Mouse (Mus musculus) MEL (cell line): ENCODE results near the gene Srsf5. TPM values are rescaled to one million over a fixed set of nuclear protein-coding genes. Genes with fewer than 3 reads are reported as not detected.

Experiments
- DNase-seq: peaks from one replicate; pipeline ENCODE4 v3.0.0; 2011; ENCODE audit warnings: low read depth, low spot score
- H3K27ac ChIP-seq: 2 replicates; pipeline ENCODE4 v1.5.1; 2012; ENCODE audit warnings: low read depth, mild to moderate bottlenecking, control low read depth, low read length, moderate library complexity; ENCODE audit not compliant: control insufficient read depth
- H3K27me3 ChIP-seq, 2 experiments: fragments of 150-350 bp in 1 of 2; sonication (generic) in 1 of 2; 2 replicates each; pipeline ENCODE4 v1.6.1; 2012; ENCODE audit warnings: low read length in 2 of 2, mild to moderate bottlenecking in 2 of 2, improper control_type of control experiment in 1 of 2, moderate library complexity in 1 of 2; ENCODE audit not compliant: insufficient read depth in 2 of 2, control insufficient read depth in 1 of 2
- H3K36me3 ChIP-seq, 2 experiments: 2 replicates each; pipeline ENCODE4 v1.6.1; 2012 to 2014; ENCODE audit warnings: low read length in 2 of 2, improper control_type of control experiment in 1 of 2, inconsistent platforms in 1 of 2, mild to moderate bottlenecking in 1 of 2; ENCODE audit not compliant: insufficient read depth in 2 of 2, control insufficient read depth in 1 of 2
- H3K4me1 ChIP-seq, 2 experiments: fragments of 150-350 bp in 1 of 2; sonication (generic) in 1 of 2; 2 replicates each; pipeline ENCODE4 v1.6.1; 2012; ENCODE audit warnings: low read length in 2 of 2, improper control_type of control experiment in 1 of 2, mild to moderate bottlenecking in 1 of 2; ENCODE audit not compliant: insufficient read depth in 2 of 2, control insufficient read depth in 1 of 2
- H3K4me3 ChIP-seq, 2 experiments: fragments of 150-350 bp in 1 of 2; sonication (generic) in 1 of 2; 2 replicates each; pipeline ENCODE4 v1.5.1; 2012; ENCODE audit warnings: low read depth in 2 of 2, low read length in 2 of 2, mild to moderate bottlenecking in 2 of 2, moderate library complexity in 2 of 2, control low read depth in 1 of 2, improper control_type of control experiment in 1 of 2; ENCODE audit not compliant: control insufficient read depth in 1 of 2, insufficient read depth in 1 of 2
- H3K79me2 ChIP-seq: 2 replicates; pipeline ENCODE4 v1.6.1; 2012; ENCODE audit warnings: mild to moderate bottlenecking, low read length, moderate library complexity; ENCODE audit not compliant: control insufficient read depth, poor library complexity, insufficient read depth
- H3K9ac ChIP-seq: 2 replicates; pipeline ENCODE4 v1.6.1; 2012; ENCODE audit warnings: low read depth, mild to moderate bottlenecking, control low read depth, low read length, moderate library complexity; ENCODE audit not compliant: control insufficient read depth, poor library complexity, severe bottlenecking
- H3K9me3 ChIP-seq: fragments of 150-350 bp; sonication (generic); replicated peaks from 2 replicates; pipeline ENCODE4 v1.6.1; 2012; ENCODE audit warnings: mild to moderate bottlenecking, low read length, improper control_type of control experiment, moderate library complexity; ENCODE audit not compliant: insufficient read depth
- CHD1 ChIP-seq: IDR thresholded peaks from 2 replicates; pipeline ENCODE4 v1.6.1; 2012; ENCODE audit warnings: low read depth, mild to moderate bottlenecking, inconsistent platforms, low read length, improper control_type of control experiment
- CTCF ChIP-seq, 3 experiments: IDR thresholded peaks in 2 of 3; conservative IDR thresholded peaks in 1 of 3; 2 replicates each; pipeline ENCODE4 v1.5.1; 2011 to 2012; ENCODE audit warnings: low read length in 3 of 3, low read depth in 2 of 3, mild to moderate bottlenecking in 2 of 3, improper control_type of control experiment in 1 of 3, inconsistent platforms in 1 of 3, mixed read lengths in 1 of 3, moderate library complexity in 1 of 3; ENCODE audit not compliant: control insufficient read depth in 1 of 3, insufficient read depth in 1 of 3, poor library complexity in 1 of 3, severe bottlenecking in 1 of 3
- ELF1 ChIP-seq: IDR thresholded peaks from 2 replicates; pipeline ENCODE4 v1.6.1; 2014; ENCODE audit warnings: low read depth, mild to moderate bottlenecking, inconsistent platforms, low read length, improper control_type of control experiment, moderate library complexity
- EP300 ChIP-seq, 2 experiments: IDR thresholded peaks; 2 replicates each; pipeline ENCODE4 v1.6.1; 2011; ENCODE audit warnings: improper control_type of control experiment in 2 of 2, low read length in 2 of 2, low read depth in 1 of 2, mild to moderate bottlenecking in 1 of 2
- ETS1 ChIP-seq: IDR thresholded peaks from 2 replicates; pipeline ENCODE4 v1.6.1; 2012; ENCODE audit warnings: low read depth, mild to moderate bottlenecking, inconsistent platforms, low read length, improper control_type of control experiment, moderate library complexity
- GABPA ChIP-seq: IDR thresholded peaks from 2 replicates; pipeline ENCODE4 v1.6.1; 2012; ENCODE audit warnings: low read depth, mild to moderate bottlenecking, inconsistent platforms, low read length, improper control_type of control experiment, moderate library complexity
- GATA1 ChIP-seq: IDR thresholded peaks from 2 replicates; pipeline ENCODE4 v1.6.1; 2011; ENCODE audit warnings: low read depth, low read length, improper control_type of control experiment
- HCFC1 ChIP-seq: IDR thresholded peaks from 2 replicates; pipeline ENCODE4 v1.6.1; 2012; ENCODE audit warnings: low read depth, mild to moderate bottlenecking, inconsistent platforms, low read length, improper control_type of control experiment, moderate library complexity
- JUND ChIP-seq: IDR thresholded peaks from 2 replicates; pipeline ENCODE4 v1.6.1; 2011; ENCODE audit warnings: low read depth, mild to moderate bottlenecking, improper control_type of control experiment, low read length
- MAFK ChIP-seq: IDR thresholded peaks from 2 replicates; pipeline ENCODE4 v1.6.1; 2011; ENCODE audit warnings: low read depth, mild to moderate bottlenecking, low read length, improper control_type of control experiment, borderline replicate concordance
- MAX ChIP-seq: IDR thresholded peaks from 2 replicates; pipeline ENCODE4 v1.6.1; 2011; ENCODE audit warnings: low read length, improper control_type of control experiment
- MAZ ChIP-seq: IDR thresholded peaks from 2 replicates; pipeline ENCODE4 v1.6.1; 2012; ENCODE audit warnings: low read depth, mild to moderate bottlenecking, inconsistent platforms, low read length, improper control_type of control experiment
- MXI1 ChIP-seq: IDR thresholded peaks from 2 replicates; pipeline ENCODE4 v1.6.1; 2011; ENCODE audit warnings: mild to moderate bottlenecking, low read depth, low read length, improper control_type of control experiment
- MYB ChIP-seq: IDR thresholded peaks from 2 replicates; pipeline ENCODE4 v1.6.1; 2011; ENCODE audit warnings: mild to moderate bottlenecking, low read depth, low read length, improper control_type of control experiment
- MYC ChIP-seq: IDR thresholded peaks from 2 replicates; pipeline ENCODE4 v1.6.1; 2011; ENCODE audit warnings: low read depth, mild to moderate bottlenecking, low read length, improper control_type of control experiment, moderate library complexity
- NELFE ChIP-seq: IDR thresholded peaks from 2 replicates; pipeline ENCODE4 v1.6.1; 2011; ENCODE audit warnings: low read depth, low read length, improper control_type of control experiment
- NRF1 ChIP-seq: IDR thresholded peaks from 2 replicates; pipeline ENCODE4 v1.6.1; 2014; ENCODE audit warnings: low read depth, mild to moderate bottlenecking, inconsistent platforms, low read length, improper control_type of control experiment, moderate library complexity; ENCODE audit not compliant: poor library complexity, insufficient read depth, severe bottlenecking
- POLR2A ChIP-seq, 2 experiments: IDR thresholded peaks; 2 replicates each; pipeline ENCODE4 v1.6.1; 2011 to 2012; ENCODE audit warnings: low read length in 2 of 2, mild to moderate bottlenecking in 2 of 2, control low read depth in 1 of 2, improper control_type of control experiment in 1 of 2, low read depth in 1 of 2, moderate library complexity in 1 of 2; ENCODE audit not compliant: control insufficient read depth in 1 of 2, insufficient read depth in 1 of 2, poor library complexity in 1 of 2
- POLR2AphosphoS2 ChIP-seq: IDR thresholded peaks from 2 replicates; pipeline ENCODE4 v1.6.1; 2011; ENCODE audit warnings: low read length, improper control_type of control experiment
- RCOR1 ChIP-seq: IDR thresholded peaks from 2 replicates; pipeline ENCODE4 v1.6.1; 2012; ENCODE audit warnings: low read depth, mild to moderate bottlenecking, inconsistent platforms, low read length, improper control_type of control experiment
- SIN3A ChIP-seq: IDR thresholded peaks from 2 replicates; pipeline ENCODE4 v1.6.1; 2012; ENCODE audit warnings: low read length, improper control_type of control experiment, inconsistent platforms
- TBP ChIP-seq: IDR thresholded peaks from 2 replicates; pipeline ENCODE4 v1.8.0; 2011; ENCODE audit warnings: low read depth, low read length, improper control_type of control experiment
- TCF12 ChIP-seq: IDR thresholded peaks from 2 replicates; pipeline ENCODE4 v1.6.1; 2014; ENCODE audit warnings: low read depth, mild to moderate bottlenecking, inconsistent platforms, low read length, improper control_type of control experiment, moderate library complexity
- UBTF ChIP-seq: IDR thresholded peaks from 2 replicates; pipeline ENCODE4 v1.6.1; 2012; ENCODE audit warnings: low read depth, mild to moderate bottlenecking, inconsistent platforms, low read length, improper control_type of control experiment, moderate library complexity, borderline replicate concordance; ENCODE audit not compliant: insufficient read depth
- USF1 ChIP-seq: IDR thresholded peaks from 2 replicates; pipeline ENCODE4 v1.6.1; 2014; ENCODE audit warnings: low read depth, mild to moderate bottlenecking, inconsistent platforms, low read length, improper control_type of control experiment, moderate library complexity
- USF2 ChIP-seq, 2 experiments: IDR thresholded peaks; 2 replicates each; pipeline ENCODE4 v1.6.1; 2011 to 2012; ENCODE audit warnings: improper control_type of control experiment in 2 of 2, low read length in 2 of 2, borderline replicate concordance in 1 of 2, inconsistent platforms in 1 of 2, low read depth in 1 of 2, mild to moderate bottlenecking in 1 of 2; ENCODE audit not compliant: insufficient read depth in 1 of 2
- ZKSCAN1 ChIP-seq: IDR thresholded peaks from 2 replicates; pipeline ENCODE4 v1.6.1; 2012; ENCODE audit warnings: low read depth, mild to moderate bottlenecking, inconsistent platforms, low read length, improper control_type of control experiment, moderate library complexity
- ZMIZ1 ChIP-seq: IDR thresholded peaks from 2 replicates; pipeline ENCODE4 v1.6.1; 2012; ENCODE audit warnings: low read depth, mild to moderate bottlenecking, inconsistent platforms, low read length, improper control_type of control experiment, moderate library complexity
- ZNF384 ChIP-seq: IDR thresholded peaks from 2 replicates; pipeline ENCODE4 v1.6.1; 2012; ENCODE audit warnings: low read depth, mild to moderate bottlenecking, inconsistent platforms, low read length, improper control_type of control experiment
- polyA plus RNA-seq, 2 experiments: library from polyadenylated mRNA; stranded (reverse) in 1 of 2; unstranded in 1 of 2; fragments of >175 nt in 1 of 2; fragments of >200 nt in 1 of 2; gene quantifications; 2 replicates each; pipeline versions ENCODE4 v1.2.1 to v1.2.4; 2012; ENCODE audit warnings: low replicate concordance in 2 of 2, low read depth in 1 of 2; ENCODE audit not compliant: insufficient read length in 2 of 2, insufficient read depth in 1 of 2, missing spikeins in 1 of 2
- total RNA-seq: library from RNA; depleted of rRNA; stranded (reverse); fragments of 300-350 nt; gene quantifications from 2 replicates; pipeline ENCODE4 v1.2.3, GENCODE M21; 2012

Srsf5 gene
- total and polyA plus RNA-seq, 3 experiments, result 276 to 460 (median 401) TPM

DNA sequence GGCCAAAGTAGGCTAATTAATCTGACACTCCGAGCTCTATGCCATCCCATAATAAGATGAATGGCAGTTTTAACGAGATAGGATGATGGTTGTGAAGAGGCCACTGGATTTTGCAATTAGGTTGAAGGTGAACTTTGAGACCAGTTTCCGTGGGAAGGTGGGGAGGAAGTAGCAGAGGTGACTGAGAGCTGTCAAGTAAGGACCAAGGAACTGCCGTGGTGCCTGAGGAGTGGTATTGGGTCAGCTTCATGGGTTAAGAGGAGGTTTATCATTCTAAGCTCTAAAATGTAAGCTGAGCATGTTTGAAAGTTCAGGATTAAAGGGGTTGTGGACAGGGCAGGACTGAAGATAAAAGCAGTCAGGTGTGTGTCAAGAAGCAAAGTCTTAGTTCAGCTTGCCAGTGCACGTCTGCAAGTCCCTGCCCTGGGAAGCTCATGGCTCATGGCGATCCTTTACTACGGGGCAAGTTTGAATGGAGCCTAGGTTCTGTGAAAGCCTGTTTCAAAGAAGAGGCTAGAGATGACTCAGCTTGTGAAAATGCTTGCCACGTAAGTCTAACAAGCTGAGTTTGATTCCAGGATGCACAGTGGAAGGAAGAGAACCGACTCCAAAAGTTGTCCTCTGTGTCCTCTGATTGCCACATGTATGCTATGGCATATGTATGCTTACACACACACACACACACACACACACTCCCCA lies 7.8 kb upstream of the Srsf5 start:
- Histone ChIP-seq H3K9me3 (no peaks in the 10 kb centered on the region), H3K27me3 (no peaks in the 10 kb centered on the region), H3K4me1 (peaks cover 14 to 19% of the 10 kb centered on the region in 2 experiments), H3K36me3 (peaks cover 0 to 11% of the 10 kb centered on the region in 2 experiments; a peak in 2 of 4 replicates), H3K4me3 (peak overlapping the region in 1 of 2 experiments; percentile 56; a peak in 2 of 4 replicates), H3K27ac (no peak overlapping the region; the same call in 1 of the 2 replicates), H3K9ac (no peak overlapping the region), H3K79me2 (no peaks in the 10 kb centered on the region)
- DNase-seq, result peak; percentile 32
- 0 out of 2 replicates have a peak, but pooled peaks have one; percentile 23 for TF ChIP-seq MXI1
- no peak for TF ChIP-seq MYC

DNA sequence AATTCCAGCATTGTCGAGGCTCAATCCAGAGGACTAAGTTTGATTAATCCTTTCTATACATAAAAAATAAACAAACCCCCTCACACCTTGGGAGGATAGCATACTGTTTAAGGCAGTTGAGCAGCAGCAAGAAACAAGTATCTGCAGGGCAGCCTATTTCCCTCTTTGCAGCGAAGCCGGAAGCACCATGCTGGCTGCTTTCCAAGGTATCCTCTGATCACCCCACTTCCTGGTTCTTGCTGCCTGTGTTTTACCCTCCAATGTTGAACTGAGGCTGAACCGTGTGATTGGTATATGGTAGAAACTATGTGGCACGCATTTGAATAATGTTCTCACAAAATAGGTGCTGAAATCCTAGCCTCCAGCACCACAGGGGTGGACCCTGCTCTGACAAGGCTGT lies 6.7 kb upstream of the Srsf5 start:
- peaks cover 14 to 25% of the 10 kb centered on the region in 2 experiments for H3K4me1 ChIP-seq
- H3K4me3 ChIP-seq, result peak overlapping the region; percentile 31 to 56
- peak overlapping the region; percentile 71 for H3K9ac ChIP-seq
- peak; percentile 97 for DNase-seq
- peaks cover 0 to 19% of the 10 kb centered on the region in 2 experiments; a peak in 2 of 4 replicates for H3K36me3 ChIP-seq
- peak overlapping the region; percentile 97 for H3K27ac ChIP-seq
- no peaks in the 10 kb centered on the region for H3K27me3 ChIP-seq
- H3K79me2 ChIP-seq, result no peaks in the 10 kb centered on the region
- H3K9me3 ChIP-seq, result no peaks in the 10 kb centered on the region
- TF ChIP-seq CTCF (IDR thresholded peaks at IDR 0.05 in 2 of 3, conservative IDR thresholded peaks at IDR 0.05 in 1 of 3; ENCODE audit: control insufficient read depth in 1 of 3, insufficient read depth in 1 of 3, low read depth in 2 of 3, low read length in 3 of 3, poor library complexity in 1 of 3, severe bottlenecking in 1 of 3) (no peak), TCF12 (peak; percentile 74), GABPA (no peak; the same call in 1 of the 2 replicates), SIN3A (peak; percentile 81), USF2 (IDR thresholded peaks at IDR 0.05; ENCODE audit: borderline replicate concordance in 1 of 2, insufficient read depth in 1 of 2, low read depth in 1 of 2, low read length in 2 of 2) (no peak), ELF1 (peak; percentile 99), MYB (peak; percentile 40; the same call in 1 of the 2 replicates), MXI1 (peak; percentile 68; the same call in 1 of the 2 replicates), RCOR1 (0 out of 2 replicates have a peak, but pooled peaks have one; percentile 50), TBP (peak; percentile 92), NRF1 (0 out of 2 replicates have a peak, but pooled peaks have one; percentile 14), POLR2AphosphoS2 (peak; percentile 60; the same call in 1 of the 2 replicates), MAZ (peak; percentile 33; the same call in 1 of the 2 replicates), UBTF (no peak), NELFE (peak; percentile 76), EP300 (IDR thresholded peaks at IDR 0.05; ENCODE audit: low read depth in 1 of 2, low read length in 2 of 2) (peak; percentile 74 to 79), POLR2A (IDR thresholded peaks at IDR 0.05; ENCODE audit: control insufficient read depth in 1 of 2, insufficient read depth in 1 of 2, low read depth in 1 of 2, low read length in 2 of 2, poor library complexity in 1 of 2) (peak; percentile 41 to 76; a peak in 2 of 4 replicates), ZKSCAN1 (no peak), ZMIZ1 (peak; percentile 69), ZNF384 (no peak), MAFK (no peak), JUND (no peak), HCFC1 (peak; percentile 77), CHD1 (0 out of 2 replicates have a peak, but pooled peaks have one; percentile 12), MYC (no peak), MAX (peak; percentile 81), USF1 (no peak), ETS1 (peak; percentile 86), GATA1 (peak; percentile 35)
